Mouse (Mus musculus) lung, embryonic 15.5 days (tissue): Measurements from ENCODE around the gene S100a3. TPM values are rescaled to one million over a fixed set of nuclear protein-coding genes. Genes with fewer than 3 reads are reported as not detected.
A peak's percentile ranks its signal among the peaks of the same experiment; 100 is the strongest.

Experiments used
- ATAC-seq: fragments of 200-750 bp; cut with Nextera tagmentation; 2 replicates; pipeline ENCODE4 v1.8.0; 2017; ENCODE audit warnings: moderate number of reproducible peaks, borderline replicate concordance; ENCODE audit not compliant: low FRiP score, low TSS enrichment; ENCODE audit errors: extremely low read depth
- H3K27ac ChIP-seq: fragments of 300-500 bp; sonication (generic); 2 replicates; pipeline ENCODE4 v1.5.1; 2015; ENCODE audit warnings: moderate library complexity, mild to moderate bottlenecking, inconsistent platforms
- H3K27me3 ChIP-seq: fragments of 300-500 bp; sonication (generic); 2 replicates; pipeline ENCODE4 v1.6.1; 2015; ENCODE audit warnings: inconsistent platforms
- H3K36me3 ChIP-seq: fragments of 300-500 bp; sonication (generic); 2 replicates; pipeline ENCODE4 v1.6.1; 2015; ENCODE audit warnings: inconsistent platforms
- H3K4me1 ChIP-seq: fragments of 300-500 bp; sonication (generic); 2 replicates; pipeline ENCODE4 v1.6.1; 2015; ENCODE audit warnings: inconsistent platforms
- H3K4me2 ChIP-seq: fragments of 300-500 bp; sonication (generic); 2 replicates; pipeline ENCODE4 v1.6.1; 2015; ENCODE audit warnings: inconsistent platforms, mild to moderate bottlenecking, moderate library complexity
- H3K4me3 ChIP-seq: fragments of 300-500 bp; sonication (generic); 2 replicates; pipeline ENCODE4 v1.5.1; 2015; ENCODE audit warnings: mild to moderate bottlenecking, inconsistent platforms
- H3K9ac ChIP-seq: fragments of 300-500 bp; sonication (generic); 2 replicates; pipeline ENCODE4 v1.6.1; 2015; ENCODE audit warnings: inconsistent platforms
- H3K9me3 ChIP-seq: fragments of 300-500 bp; sonication (generic); 2 replicates; pipeline ENCODE4 v1.6.1; 2016; ENCODE audit warnings: inconsistent platforms
- WGBS: fragments of 180-500 bp; shearing (Covaris S2); methylation state at CpG from one replicate; pipeline ENCODE4 v1.1.7; 2015; 5-methylcytosine and 5-hydroxymethylcytosine counted together
- polyA plus RNA-seq: library from polyadenylated mRNA; unstranded; fragments of >200 nt; fragmentation: Nextera tagmentation; extraction: Ambion mirVana; gene quantifications from 2 replicates; pipeline ENCODE4 v1.2.1, GENCODE M21; 2015

Gene S100a3
- polyA plus RNA-seq, 1 experiment from 2014 or later = 0.65 TPM

DNA sequence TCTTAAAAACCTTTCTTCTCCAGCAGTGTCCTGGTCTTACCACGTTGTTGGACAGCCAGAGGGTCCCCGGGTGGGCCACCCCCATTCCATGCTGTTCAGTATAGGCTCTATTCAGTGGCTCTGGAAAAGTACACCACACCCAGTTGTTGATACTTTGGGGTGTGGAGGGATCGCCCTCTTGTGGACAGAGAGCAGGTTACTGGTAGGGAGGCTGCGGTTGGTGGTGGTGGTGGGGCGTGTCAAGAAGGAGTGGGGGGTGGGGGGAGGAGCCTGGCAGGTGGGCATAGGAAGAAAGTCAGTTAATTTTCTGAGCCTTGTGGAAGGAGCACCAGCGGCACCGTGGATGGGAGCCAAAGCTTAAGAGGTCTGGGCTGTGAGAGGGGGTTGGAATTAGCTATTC lies 55.0 kb downstream of the S100a3 start:
- no peaks in the 10 kb centered on the region for H3K36me3 ChIP-seq
- no peaks in the 10 kb centered on the region for H3K27me3 ChIP-seq
- ATAC-seq = peak; percentile 77
- peak overlapping the region; percentile 77 for H3K4me2 ChIP-seq
- H3K4me3 ChIP-seq = no peak overlapping the region
- 7% methylated on average over 7 of the region's 7 CpGs for WGBS
- H3K27ac ChIP-seq = peak overlapping the region; percentile 51
- H3K9ac ChIP-seq = no peak overlapping the region
- peaks cover 20% of the 10 kb centered on the region for H3K4me1 ChIP-seq
- no peaks in the 10 kb centered on the region for H3K9me3 ChIP-seq

- no peak overlapping the region; the same call in 1 of the 2 replicates for H3K4me2 ChIP-seq
- WGBS = 50% methylated on average over 1 of the region's 1 CpGs
Measured at GRCm38 (mm10) chr3:90615911-90616310, 55.5 kb downstream of the S100a3 start.

DNA sequence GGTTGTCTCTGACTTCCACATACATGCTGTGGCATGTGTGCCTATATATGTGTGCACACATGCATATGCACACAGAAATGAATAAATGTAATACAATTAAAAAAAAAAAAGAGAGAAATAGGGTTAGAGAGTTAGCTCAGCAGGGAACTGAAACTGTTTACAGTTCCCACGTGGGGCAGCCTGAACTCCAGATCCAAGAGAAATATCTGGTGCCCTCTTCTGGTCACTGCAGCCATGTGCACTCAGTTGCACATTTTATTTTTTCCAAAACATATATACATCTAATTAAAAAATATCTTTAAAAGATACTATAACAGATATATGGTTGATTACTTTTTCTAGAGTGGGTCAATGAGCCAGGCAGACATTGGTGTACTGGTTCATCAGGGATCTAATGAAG lies 57.2 kb downstream of the S100a3 start:
- Histone ChIP-seq H3K36me3 (no peaks in the 10 kb centered on the region), H3K27me3 (no peaks in the 10 kb centered on the region), H3K4me3 (no peak overlapping the region), H3K9me3 (no peaks in the 10 kb centered on the region), H3K4me1 (peaks cover 20% of the 10 kb centered on the region), H3K4me2 (no peak overlapping the region), H3K27ac (no peak overlapping the region), H3K9ac (no peak overlapping the region)
- 24% methylated on average over 1 of the region's 1 CpGs for WGBS
- ATAC-seq = no peak

More at GRCm38 (mm10) chr3:90615911-90616310, 55.5 kb downstream of the S100a3 start:
- no peak overlapping the region for H3K4me3 ChIP-seq
- H3K27ac ChIP-seq = peak overlapping the region; percentile 48; the same call in 1 of the 2 replicates
- no peak for ATAC-seq
- H3K27me3 ChIP-seq = no peaks in the 10 kb centered on the region
- H3K9me3 ChIP-seq = no peaks in the 10 kb centered on the region
- no peak overlapping the region for H3K9ac ChIP-seq
- H3K4me1 ChIP-seq = peaks cover 20% of the 10 kb centered on the region
- no peaks in the 10 kb centered on the region for H3K36me3 ChIP-seq

GRCm38 (mm10) chr3:90621552-90621951 lies 61.2 kb downstream of the S100a3 start:
- H3K9ac ChIP-seq = no peak overlapping the region
- 30% methylated on average over 7 of the region's 7 CpGs for WGBS

GRCm38 (mm10) chr3:90623435-90624071 lies 63.2 kb downstream of the S100a3 start:
- H3K27ac ChIP-seq = peak overlapping the region; percentile 53
- no peaks in the 10 kb centered on the region for H3K36me3 ChIP-seq
- H3K9me3 ChIP-seq = no peaks in the 10 kb centered on the region
- no peaks in the 10 kb centered on the region for H3K27me3 ChIP-seq
- peak; percentile 46; the same call in 1 of the 2 replicates for ATAC-seq
- 18% methylated on average over 2 of the region's 2 CpGs for WGBS
- H3K4me2 ChIP-seq = no peak overlapping the region
- H3K4me1 ChIP-seq = peaks cover 17% of the 10 kb centered on the region
- no peak overlapping the region for H3K4me3 ChIP-seq
- H3K9ac ChIP-seq = no peak overlapping the region

More at GRCm38 (mm10) chr3:90621552-90621951, 61.2 kb downstream of the S100a3 start:
- H3K4me3 ChIP-seq = no peak overlapping the region
- no peak overlapping the region for H3K27ac ChIP-seq
- H3K4me1 ChIP-seq = peaks cover 17% of the 10 kb centered on the region
- ATAC-seq = no peak
- H3K36me3 ChIP-seq = no peaks in the 10 kb centered on the region
- H3K27me3 ChIP-seq = no peaks in the 10 kb centered on the region
- H3K4me2 ChIP-seq = no peak overlapping the region
- H3K9me3 ChIP-seq = no peaks in the 10 kb centered on the region

DNA sequence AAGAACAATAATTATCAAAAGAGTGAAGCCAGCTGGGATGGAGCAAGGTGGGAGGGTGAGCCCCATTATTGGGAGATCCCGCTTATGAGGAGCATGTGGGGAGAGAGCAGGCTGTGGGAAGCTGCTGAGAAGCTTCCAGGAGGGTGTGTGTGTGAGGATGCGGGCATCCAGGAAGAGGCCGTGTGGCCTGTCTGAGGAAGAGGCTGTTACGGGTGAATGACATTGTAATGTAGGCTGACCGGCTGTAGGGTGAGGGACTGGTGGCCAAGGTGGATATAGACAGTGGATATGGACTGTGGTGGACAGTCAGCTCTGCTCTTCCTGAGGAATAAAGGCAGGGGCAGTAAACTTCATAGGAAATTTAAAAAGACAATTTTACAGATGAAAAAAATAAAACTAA lies 65.1 kb downstream of the S100a3 start:
- Histone ChIP-seq H3K4me3 (no peak overlapping the region), H3K4me1 (peaks cover 17% of the 10 kb centered on the region), H3K36me3 (no peaks in the 10 kb centered on the region), H3K27ac (peak overlapping the region; percentile 83), H3K9me3 (no peaks in the 10 kb centered on the region), H3K4me2 (no peak overlapping the region), H3K9ac (no peak overlapping the region), H3K27me3 (no peaks in the 10 kb centered on the region)
- ATAC-seq = no peak
- 70% methylated on average over 5 of the region's 5 CpGs for WGBS

DNA sequence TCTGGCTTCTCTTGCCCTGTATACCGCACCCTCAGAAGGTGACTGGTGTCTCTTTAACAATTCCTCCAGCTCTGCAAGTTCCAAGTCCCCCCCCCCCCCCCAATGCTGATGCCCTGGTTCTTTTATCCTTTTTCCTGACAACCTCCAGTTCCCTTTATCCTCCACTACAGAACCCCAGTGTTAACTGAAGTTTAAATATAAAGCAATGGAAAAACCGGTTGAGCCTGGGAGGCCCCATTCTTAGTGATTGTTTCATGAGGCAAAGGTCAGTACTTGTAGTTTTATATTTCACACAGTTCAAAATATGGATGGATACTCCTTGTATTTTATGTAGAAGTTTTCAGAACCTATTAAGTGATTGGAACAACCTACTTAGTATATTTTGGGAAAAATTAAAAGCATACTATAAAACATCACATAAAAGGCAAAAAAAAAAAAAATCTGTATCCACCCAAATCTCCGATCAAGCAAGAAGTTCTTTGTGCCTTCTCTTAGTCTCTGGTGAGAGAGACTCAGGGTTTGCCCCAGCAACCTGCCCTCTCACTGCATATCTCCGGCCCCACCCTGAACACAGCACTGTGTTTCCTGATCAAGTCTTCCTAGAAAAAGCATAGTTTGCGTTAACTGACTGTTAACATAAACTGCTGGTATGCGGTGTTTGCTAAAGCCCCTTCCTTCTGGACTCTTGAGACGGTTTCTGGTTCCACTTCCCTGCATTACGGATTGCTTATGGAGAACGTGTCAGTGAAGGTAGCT lies 66.1 kb downstream of the S100a3 start:
- Histone ChIP-seq H3K9ac (no peak overlapping the region), H3K4me3 (no peak overlapping the region), H3K27ac (peak overlapping the region; percentile 83), H3K36me3 (no peaks in the 10 kb centered on the region), H3K9me3 (no peaks in the 10 kb centered on the region), H3K27me3 (no peaks in the 10 kb centered on the region), H3K4me1 (peaks cover 17% of the 10 kb centered on the region), H3K4me2 (no peak overlapping the region)
- 36% methylated on average over 9 of the region's 9 CpGs for WGBS
- peak; percentile 19; the same call in 1 of the 2 replicates for ATAC-seq

- H3K9me3 ChIP-seq = no peaks in the 10 kb centered on the region
- H3K4me3 ChIP-seq = no peak overlapping the region
- no peaks in the 10 kb centered on the region for H3K36me3 ChIP-seq
- peak overlapping the region; percentile 80 for H3K27ac ChIP-seq
- peaks cover 17% of the 10 kb centered on the region for H3K4me1 ChIP-seq
- WGBS = 81% methylated on average over 5 of the region's 5 CpGs
- H3K27me3 ChIP-seq = no peaks in the 10 kb centered on the region
- H3K4me2 ChIP-seq = no peak overlapping the region
- ATAC-seq = no peak
- H3K9ac ChIP-seq = no peak overlapping the region
Measured at GRCm38 (mm10) chr3:90627366-90627765, 67.0 kb downstream of the S100a3 start.

DNA sequence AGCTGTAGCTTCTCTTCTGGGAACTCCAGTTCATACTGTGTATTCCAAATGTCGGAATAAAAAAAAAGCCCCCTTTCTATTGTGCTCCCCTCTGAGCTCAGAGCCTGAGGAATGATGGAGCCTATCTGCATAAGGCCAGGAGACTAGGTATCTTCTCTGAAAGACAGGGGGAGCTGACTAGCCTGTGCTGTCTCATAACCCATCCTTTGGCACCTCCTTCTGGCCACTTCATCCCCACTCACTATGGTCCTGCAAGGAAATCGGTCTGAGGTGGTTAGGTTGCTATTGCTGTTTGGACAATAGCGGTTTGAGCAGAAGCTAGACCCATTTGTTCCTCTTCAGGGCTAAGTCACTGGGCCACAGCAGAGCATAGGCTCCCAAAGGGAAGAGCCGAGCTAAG lies 67.4 kb downstream of the S100a3 start:
- H3K9ac ChIP-seq = no peak overlapping the region
- no peaks in the 10 kb centered on the region for H3K9me3 ChIP-seq
- WGBS = 58% methylated on average over 4 of the region's 4 CpGs
- no peak overlapping the region for H3K27ac ChIP-seq
- no peaks in the 10 kb centered on the region for H3K27me3 ChIP-seq
- no peak for ATAC-seq
- no peak overlapping the region for H3K4me3 ChIP-seq
- peaks cover 16% of the 10 kb centered on the region for H3K4me1 ChIP-seq
- no peaks in the 10 kb centered on the region for H3K36me3 ChIP-seq
- no peak overlapping the region for H3K4me2 ChIP-seq

GRCm38 (mm10) chr3:90629298-90629697 lies 68.9 kb downstream of the S100a3 start:
- Histone ChIP-seq H3K36me3 (no peaks in the 10 kb centered on the region), H3K4me2 (no peak overlapping the region), H3K27me3 (no peaks in the 10 kb centered on the region), H3K9ac (no peak overlapping the region), H3K27ac (no peak overlapping the region), H3K4me1 (peaks cover 1% of the 10 kb centered on the region; the same call in 1 of the 2 replicates), H3K4me3 (no peak overlapping the region), H3K9me3 (no peaks in the 10 kb centered on the region)
- no peak for ATAC-seq
- 60% methylated on average over 2 of the region's 2 CpGs for WGBS

DNA sequence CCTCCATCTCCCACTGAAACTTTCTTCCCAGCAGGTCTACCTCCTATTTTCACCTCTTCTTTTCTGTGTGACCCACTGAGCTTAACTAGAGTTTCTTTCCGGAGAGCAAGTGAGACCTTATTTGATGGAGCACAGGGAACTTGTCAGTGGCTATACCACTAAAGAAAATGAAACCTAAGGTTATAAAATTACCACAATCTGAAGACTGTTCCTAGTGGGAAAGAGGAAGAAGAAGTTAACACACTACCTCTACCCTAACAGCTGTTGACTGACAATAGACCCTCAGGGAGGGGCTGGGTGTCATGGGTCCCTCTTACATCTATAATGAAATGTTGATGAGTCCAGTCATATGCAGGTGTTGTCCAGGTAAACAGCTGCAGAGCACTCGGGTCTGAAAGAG lies 71.6 kb downstream of the S100a3 start:
- Histone ChIP-seq H3K27ac (no peak overlapping the region), H3K4me3 (no peak overlapping the region)
- WGBS = 78% methylated on average over 2 of the region's 2 CpGs

More for the DNA sequence above, 71.6 kb downstream of the S100a3 start:
- Histone ChIP-seq H3K27me3 (no peaks in the 10 kb centered on the region), H3K4me1 (no peaks in the 10 kb centered on the region), H3K9ac (no peak overlapping the region), H3K9me3 (no peaks in the 10 kb centered on the region), H3K4me2 (no peak overlapping the region), H3K36me3 (no peaks in the 10 kb centered on the region)
- ATAC-seq = no peak
